Mouse (Mus musculus) bone marrow, adult 2 months (tissue): ENCODE results near the gene Ccnd2. TPM values are rescaled to one million over a fixed set of nuclear protein-coding genes. Genes with fewer than 3 reads are reported as not detected.

ENCODE experiments used
- H3K27ac ChIP-seq: fragments of 200-500 bp; 2 replicates; pipeline ENCODE4 v1.5.1; 2012; ENCODE audit warnings: low read depth, mild to moderate bottlenecking, control low read depth, inconsistent platforms, low read length; ENCODE audit not compliant: control insufficient read depth, poor library complexity, insufficient read depth
- H3K4me1 ChIP-seq: fragments of 200-500 bp; 2 replicates; pipeline ENCODE4 v1.6.1; 2011; ENCODE audit warnings: low read length; ENCODE audit not compliant: control insufficient read depth, insufficient read depth
- H3K4me3 ChIP-seq: fragments of 200-500 bp; replicated peaks from 2 replicates; pipeline ENCODE3; 2011; ENCODE audit warnings: mild to moderate bottlenecking, low read depth, low read length, control low read depth; ENCODE audit not compliant: control insufficient read depth
- CTCF ChIP-seq: fragments of 200-500 bp; IDR thresholded peaks from 2 replicates; pipeline ENCODE4 v1.5.1; 2011; ENCODE audit warnings: low read length, control low read depth; ENCODE audit not compliant: control insufficient read depth, insufficient read depth
- POLR2A ChIP-seq: fragments of 200-500 bp; IDR thresholded peaks from 2 replicates; pipeline ENCODE4 v1.6.1; 2011; ENCODE audit warnings: low read depth, mild to moderate bottlenecking, control low read depth, low read length, borderline replicate concordance; ENCODE audit not compliant: control insufficient read depth
- WGBS: fragments of 180-500 bp; shearing (Covaris S2); methylation state at CpG from one replicate; pipeline ENCODE4 v1.1.7; 2018; 5-methylcytosine and 5-hydroxymethylcytosine counted together
- polyA plus RNA-seq: library from polyadenylated mRNA; stranded (reverse); fragments of >200 nt; gene quantifications from 2 replicates; pipeline ENCODE4 v1.2.4, GENCODE M21; 2011; ENCODE audit warnings: low replicate concordance; ENCODE audit not compliant: missing spikeins, insufficient read depth, insufficient read length

Gene Ccnd2
- polyA plus RNA-seq, 1 experiment: 20.3 TPM

DNA sequence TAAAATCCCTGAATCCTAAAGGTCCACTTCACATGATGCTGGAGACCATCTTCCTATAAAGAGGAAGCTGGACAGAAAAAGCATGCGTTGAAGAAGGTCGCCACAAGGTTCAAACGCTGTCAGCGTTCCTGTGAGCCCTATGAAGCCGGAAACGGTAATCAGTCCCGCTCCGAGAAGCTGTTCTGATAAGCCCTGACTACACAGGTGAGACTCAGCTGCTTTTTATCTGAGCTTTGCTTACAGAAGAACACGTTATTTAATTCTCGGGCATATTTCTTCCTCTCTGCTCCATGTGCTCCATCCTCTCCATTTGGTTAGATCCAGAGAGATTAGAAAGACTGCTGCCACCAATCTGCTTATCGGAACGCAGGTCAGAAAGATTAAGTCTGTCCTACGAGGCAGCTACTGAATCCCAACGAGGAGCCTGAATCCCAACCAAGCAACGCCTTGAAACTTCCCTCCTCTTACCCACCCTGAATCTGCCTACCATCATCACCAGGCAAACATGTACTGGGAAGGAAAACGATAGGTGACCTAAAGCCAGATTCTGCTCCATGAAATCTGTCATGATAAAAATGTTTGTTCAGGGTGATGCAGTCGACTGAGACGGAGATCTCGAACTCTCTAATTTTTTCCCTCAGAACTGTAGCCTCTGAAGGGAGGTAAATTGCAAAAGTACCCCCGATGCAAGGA, 43.5 kb downstream of the Ccnd2 start:
- H3K4me3 ChIP-seq: no peak overlapping the region
- WGBS: 33% methylated on average over 20 of the region's 20 CpGs
- TF ChIP-seq POLR2A: no peak
- TF ChIP-seq CTCF: no peak
- peaks cover 2% of the 10 kb centered on the region; the same call in 1 of the 2 replicates for H3K4me1 ChIP-seq
- H3K27ac ChIP-seq: no peak overlapping the region

DNA sequence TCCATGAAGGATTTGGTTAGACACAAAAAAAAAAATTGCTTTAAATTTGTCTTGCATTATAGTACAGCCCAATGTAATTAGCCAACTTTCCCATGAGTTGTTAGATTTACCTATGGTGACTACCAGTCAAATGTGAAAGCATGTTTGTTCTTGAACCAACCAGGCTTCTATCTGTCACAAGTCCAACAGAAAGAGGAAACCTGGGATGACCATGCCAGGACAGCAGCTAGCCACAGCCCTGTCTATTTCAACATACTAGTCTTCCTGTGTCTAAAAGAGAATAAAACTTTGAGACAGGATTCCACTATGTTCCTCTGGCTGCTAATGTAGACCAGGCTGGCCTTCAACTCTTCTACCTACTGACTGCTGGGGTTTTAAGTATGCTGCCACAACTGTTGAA, 44.6 kb downstream of the Ccnd2 start:
- no peak overlapping the region for H3K4me3 ChIP-seq
- TF ChIP-seq CTCF: no peak
- no peak for TF ChIP-seq POLR2A
- peaks cover 2% of the 10 kb centered on the region; the same call in 1 of the 2 replicates for H3K4me1 ChIP-seq
- no peak overlapping the region for H3K27ac ChIP-seq

DNA sequence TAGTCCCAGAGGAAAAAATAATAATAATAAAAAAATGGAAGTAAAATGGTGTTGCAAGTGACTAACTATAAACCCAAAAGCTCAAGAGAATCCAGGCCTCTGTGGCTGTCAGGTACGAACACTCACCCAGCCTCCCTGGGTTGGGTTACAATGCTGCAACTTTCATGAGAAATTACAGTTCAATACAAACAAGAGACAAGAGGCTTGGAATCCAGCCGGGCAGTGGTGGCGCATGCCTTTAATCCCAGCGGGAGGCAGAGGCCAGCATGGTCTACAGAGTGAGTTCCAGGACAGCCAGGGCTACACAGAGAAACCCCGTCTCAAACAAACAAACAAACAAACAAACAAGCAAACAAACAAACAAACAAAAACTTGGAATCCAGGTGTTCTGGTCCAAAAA, 45.3 kb downstream of the Ccnd2 start:
- no peak for TF ChIP-seq CTCF
- TF ChIP-seq POLR2A: no peak
- Histone ChIP-seq H3K4me3 (no peak overlapping the region), H3K27ac (no peak overlapping the region), H3K4me1 (peaks cover 2% of the 10 kb centered on the region; the same call in 1 of the 2 replicates)
- WGBS: 75% methylated on average over 5 of the region's 5 CpGs

DNA sequence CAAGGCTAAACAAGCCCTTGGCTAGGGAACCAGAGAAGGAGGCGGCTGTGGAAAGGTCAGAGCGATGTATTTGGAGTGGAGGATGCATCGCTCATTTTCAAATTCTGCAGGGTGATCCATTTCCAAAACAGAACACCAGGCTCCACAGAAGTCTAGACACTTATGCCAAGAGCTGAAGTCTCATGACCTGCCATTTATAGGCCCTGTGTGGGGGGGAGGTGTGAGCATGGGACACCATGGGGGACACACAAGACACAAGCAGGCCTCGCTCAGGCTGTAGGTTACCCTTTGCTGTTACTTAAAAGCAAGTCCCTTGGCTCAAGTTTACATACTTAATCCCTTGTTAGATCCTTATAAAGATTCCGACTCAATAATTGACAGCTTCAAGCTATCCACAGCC, 45.8 kb downstream of the Ccnd2 start:
- Histone ChIP-seq H3K4me1 (peaks cover 2% of the 10 kb centered on the region; the same call in 1 of the 2 replicates), H3K4me3 (no peak overlapping the region), H3K27ac (no peak overlapping the region)
- 89% methylated on average over 5 of the region's 5 CpGs for WGBS
- no peak for TF ChIP-seq POLR2A
- TF ChIP-seq CTCF: no peak

DNA sequence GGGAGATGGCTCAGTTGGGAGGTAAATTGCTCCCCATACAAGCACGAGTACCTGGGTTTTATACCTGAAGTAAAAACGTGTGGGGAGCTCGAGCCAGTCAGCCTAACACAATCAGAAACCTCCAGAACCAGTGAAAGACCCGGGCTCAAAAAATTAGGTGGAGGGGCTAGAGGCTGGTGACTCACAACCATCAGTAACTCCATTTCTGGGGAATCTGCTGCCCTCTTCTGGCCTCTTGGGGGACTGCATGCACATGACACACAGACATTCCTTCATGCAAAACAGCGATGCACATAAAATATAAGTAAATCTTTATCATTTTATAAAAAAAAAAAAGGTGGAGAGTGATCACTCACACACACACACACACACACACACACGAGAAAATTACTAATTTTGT, 46.9 kb downstream of the Ccnd2 start:
- TF ChIP-seq CTCF (peak; percentile 60), POLR2A (no peak)
- WGBS: 66% methylated on average over 6 of the region's 6 CpGs
- Histone ChIP-seq H3K4me3 (no peak overlapping the region), H3K27ac (no peak overlapping the region), H3K4me1 (peaks cover 2% of the 10 kb centered on the region; the same call in 1 of the 2 replicates)

DNA sequence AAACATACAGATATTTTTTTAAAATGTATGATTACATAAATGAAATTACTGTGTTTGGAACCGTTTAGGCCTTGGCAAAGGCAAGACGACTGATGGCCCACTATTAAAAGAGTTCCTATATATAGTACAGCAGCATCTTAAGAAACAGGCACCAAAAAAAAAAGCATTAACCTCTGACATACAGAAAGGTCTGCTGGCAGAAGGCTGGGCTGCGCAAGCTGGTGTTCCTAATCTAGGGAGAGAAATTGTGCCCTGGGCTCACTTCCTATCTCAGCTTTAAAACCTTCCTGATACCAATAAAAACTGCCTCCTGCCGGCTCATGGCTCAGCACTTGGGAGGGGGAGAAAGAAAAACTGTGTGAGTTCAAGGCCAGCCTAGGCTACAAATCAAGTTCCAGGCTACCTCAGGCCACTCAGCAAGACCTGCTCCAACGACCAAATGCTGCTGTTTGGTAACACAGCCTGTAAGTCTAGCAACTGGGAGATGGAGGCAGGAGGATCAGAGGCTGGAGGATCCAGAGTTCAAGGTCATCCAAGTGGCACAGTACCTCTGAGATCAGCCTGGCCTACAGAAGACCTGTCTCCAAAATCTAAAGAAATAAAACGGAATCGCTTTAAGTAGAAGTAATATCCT, 47.5 kb downstream of the Ccnd2 start:
- no peak for TF ChIP-seq CTCF
- no peak for TF ChIP-seq POLR2A
- 84% methylated on average over 7 of the region's 7 CpGs for WGBS

DNA sequence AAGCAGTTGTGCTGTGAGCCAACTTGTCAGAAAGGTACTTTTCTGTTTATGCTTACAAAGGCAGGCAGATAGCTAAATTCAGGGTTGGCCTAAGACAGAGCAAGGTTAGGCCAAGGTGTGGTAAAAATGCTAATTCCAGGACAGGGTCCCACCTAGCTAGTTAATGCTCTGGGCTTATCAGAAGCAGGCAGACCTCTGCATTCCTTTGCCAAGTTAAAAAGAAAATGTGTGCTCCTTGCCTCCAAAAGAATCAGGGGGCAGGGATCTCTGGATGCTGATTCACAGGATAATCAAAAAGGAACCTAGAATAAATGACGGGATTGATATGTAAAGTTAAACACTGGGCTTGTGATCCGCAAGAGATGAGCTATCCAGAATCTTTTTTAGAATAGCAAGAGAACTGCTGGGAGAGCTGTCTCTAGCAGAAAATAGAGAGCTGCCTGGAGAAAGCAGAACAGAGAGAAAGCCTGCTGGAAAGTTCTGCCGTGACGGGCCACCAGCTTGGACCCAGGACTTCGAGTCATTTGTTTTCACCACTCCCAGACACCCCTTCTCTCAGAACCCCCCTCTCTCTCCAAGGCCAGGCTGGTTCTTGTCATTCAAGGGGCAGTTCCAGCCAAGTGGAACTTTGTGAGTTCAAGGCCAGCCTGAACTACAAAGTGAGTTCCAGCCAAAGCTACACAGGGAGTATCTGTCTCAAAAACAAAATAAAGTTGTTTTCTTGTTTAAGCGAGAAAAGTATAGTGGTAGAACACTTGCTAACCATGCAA, 48.3 kb downstream of the Ccnd2 start:
- Histone ChIP-seq H3K4me3 (no peak overlapping the region), H3K27ac (no peak overlapping the region), H3K4me1 (no peaks in the 10 kb centered on the region)
- WGBS: 86% methylated on average over 6 of the region's 6 CpGs
- TF ChIP-seq POLR2A (no peak), CTCF (no peak)

More for the DNA sequence above, 47.5 kb downstream of the Ccnd2 start:
- no peak overlapping the region for H3K27ac ChIP-seq
- no peaks in the 10 kb centered on the region for H3K4me1 ChIP-seq
- H3K4me3 ChIP-seq: no peak overlapping the region

DNA sequence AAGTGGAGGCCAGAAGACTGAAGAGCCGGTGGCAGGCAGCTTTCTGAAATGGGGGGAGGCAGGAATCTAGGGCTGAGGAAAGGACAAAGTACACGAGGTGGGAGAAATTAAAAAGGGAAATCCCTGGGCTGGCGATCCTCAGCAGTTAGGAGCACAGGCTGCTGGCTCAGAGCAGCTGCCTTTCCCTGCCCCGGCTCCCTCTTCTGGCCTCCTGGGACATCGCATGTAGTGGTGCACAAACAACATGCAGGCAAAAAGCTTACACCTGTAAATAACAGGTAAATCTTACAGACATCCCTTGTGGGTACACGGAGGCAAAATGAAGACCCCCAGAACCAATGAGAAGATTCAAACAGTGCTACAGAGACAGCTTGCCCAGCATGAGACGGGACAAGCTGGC, 57.4 kb downstream of the Ccnd2 start:
- TF ChIP-seq CTCF (peak; percentile 26; the same call in 1 of the 2 replicates), POLR2A (no peak)
- Histone ChIP-seq H3K27ac (no peak overlapping the region), H3K4me1 (no peaks in the 10 kb centered on the region), H3K4me3 (no peak overlapping the region)
- WGBS: 71% methylated on average over 7 of the region's 7 CpGs
